Mouse (Mus musculus): ENCODE data around the gene Mrps30.

GRCm38 (mm10) chr13:118420408-118420807 lies 33.4 kb upstream of the Mrps30 start:
- TF ChIP-seq TAL1 (IDR thresholded peaks at IDR 0.05; ENCODE audit: low read length) (no peak), GATA1 (IDR thresholded peaks at IDR 0.05; ENCODE audit: low read length) (no peak)

All from erythroblast, embryonic 14.5 days (primary cell).